Mouse (Mus musculus) left cerebral cortex, adult 2 months (tissue): ENCODE results near the gene Tnk2. TPM values are rescaled to one million over a fixed set of nuclear protein-coding genes. Genes with fewer than 3 reads are reported as not detected.
"Not testable (repeated sequence)": the region's sequence is repeated elsewhere in the genome, so short reads cannot be mapped to it uniquely, and the experiment has no call there.

Source experiments
- DNase-seq, 2 experiments: peaks; one replicate each; pipeline ENCODE4 v3.0.0; 2021 to 2022; ENCODE audit warnings: low spot score in 2 of 2, mixed read lengths in 1 of 2; ENCODE audit errors: extremely low spot score in 1 of 2
- H3K27ac ChIP-seq: fragments of 200-600 bp; 2 replicates; pipeline ENCODE4 v1.8.1; 2022
- H3K4me3 ChIP-seq: fragments of 200-600 bp; 2 replicates; pipeline ENCODE4 v1.8.1; 2022
- CTCF ChIP-seq: fragments of 200-600 bp; IDR thresholded peaks from 2 replicates; pipeline ENCODE4 v1.8.1; 2022; ENCODE audit warnings: antibody characterized with exemption, mild to moderate bottlenecking, moderate library complexity
- intact Hi-C: fragments of 180-260 bp; cut with DNase I; formaldehyde crosslinking; loops from one replicate; pipeline ENCODE4 v1.15.1; 2025
- total RNA-seq, 2 experiments: library from RNA; stranded (reverse); gene quantifications; 2 replicates each; pipeline ENCODE4 v1.2.3; 2021

Gene Tnk2
- total RNA-seq, 2 experiments from 2014 or later: 239 to 244 TPM

DNA sequence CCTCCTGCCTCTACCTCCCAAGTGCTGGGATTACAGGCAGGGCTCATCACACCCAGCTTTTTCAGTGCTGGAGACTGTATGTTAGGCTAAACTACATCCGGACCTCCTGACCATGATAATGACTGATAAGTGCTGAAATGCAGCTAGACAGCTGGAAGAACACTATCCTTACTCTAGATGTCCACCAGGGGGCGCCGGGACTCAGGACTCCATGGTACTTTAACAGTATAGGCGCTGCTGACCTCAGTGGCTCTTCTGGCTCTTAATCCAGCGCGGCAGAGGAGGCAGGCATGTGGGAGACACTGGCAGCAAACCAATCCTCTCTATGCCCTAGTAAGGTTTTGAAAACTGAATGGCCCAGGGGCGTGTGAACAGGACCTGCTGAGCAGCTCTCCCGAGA lies 5.2 kb upstream of the Tnk2 start:
- TF ChIP-seq CTCF: peak; percentile 95
- peak; percentile 77 for DNase-seq
- Histone ChIP-seq H3K4me3 (no peak overlapping the region), H3K27ac (no peak overlapping the region)
- intact Hi-C loops: loop anchor here (1.0 kb wide), 2 partner anchors 44 to 51 kb away; no protein-coding TSS in a partner anchor

DNA sequence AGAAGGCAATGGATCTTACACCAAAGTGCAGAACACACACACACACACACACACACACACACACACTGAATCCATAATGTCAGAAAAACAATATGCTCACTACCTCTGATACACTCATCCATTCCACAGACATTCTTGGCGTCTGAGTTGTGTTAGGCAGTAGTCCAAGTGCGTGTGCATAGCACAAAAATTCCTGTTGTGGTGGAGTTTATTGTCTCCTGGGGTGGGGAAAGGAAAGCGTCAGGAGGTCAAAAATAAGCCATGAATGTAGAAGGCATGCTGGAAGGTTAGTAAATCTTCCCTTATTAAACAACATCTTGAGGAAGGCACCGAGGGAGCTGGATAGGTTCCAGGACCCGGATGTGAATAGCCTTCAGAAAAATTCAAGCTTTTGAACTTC lies 3.6 kb upstream of the Tnk2 start:
- Histone ChIP-seq H3K27ac (no peak overlapping the region), H3K4me3 (no peak overlapping the region)
- TF ChIP-seq CTCF: no peak
- DNase-seq: no peak
- intact Hi-C loops: no loop called here

DNA sequence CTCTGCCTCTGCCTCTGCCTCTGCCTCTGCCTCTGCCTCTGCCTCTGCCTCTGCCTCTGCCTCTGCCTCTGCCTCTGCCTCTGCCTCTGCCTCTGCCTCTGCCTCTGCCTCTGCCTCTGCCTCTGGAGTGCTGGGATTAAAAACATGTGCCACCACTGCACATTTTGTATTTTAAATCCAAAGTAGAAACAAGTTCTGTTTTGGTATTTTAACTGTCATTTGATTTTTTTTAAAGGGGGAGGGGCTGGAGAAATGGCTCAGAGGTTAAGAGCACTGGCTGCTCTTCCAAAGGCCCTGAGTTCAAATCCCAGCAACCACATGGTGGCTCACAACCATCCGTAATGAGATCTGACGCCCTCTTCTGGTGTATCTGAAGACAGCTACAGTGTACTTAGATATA lies 3.0 kb upstream of the Tnk2 start:
- DNase-seq, H3K4me3 ChIP-seq, H3K27ac ChIP-seq, intact Hi-C loops: not testable (repeated sequence)

DNA sequence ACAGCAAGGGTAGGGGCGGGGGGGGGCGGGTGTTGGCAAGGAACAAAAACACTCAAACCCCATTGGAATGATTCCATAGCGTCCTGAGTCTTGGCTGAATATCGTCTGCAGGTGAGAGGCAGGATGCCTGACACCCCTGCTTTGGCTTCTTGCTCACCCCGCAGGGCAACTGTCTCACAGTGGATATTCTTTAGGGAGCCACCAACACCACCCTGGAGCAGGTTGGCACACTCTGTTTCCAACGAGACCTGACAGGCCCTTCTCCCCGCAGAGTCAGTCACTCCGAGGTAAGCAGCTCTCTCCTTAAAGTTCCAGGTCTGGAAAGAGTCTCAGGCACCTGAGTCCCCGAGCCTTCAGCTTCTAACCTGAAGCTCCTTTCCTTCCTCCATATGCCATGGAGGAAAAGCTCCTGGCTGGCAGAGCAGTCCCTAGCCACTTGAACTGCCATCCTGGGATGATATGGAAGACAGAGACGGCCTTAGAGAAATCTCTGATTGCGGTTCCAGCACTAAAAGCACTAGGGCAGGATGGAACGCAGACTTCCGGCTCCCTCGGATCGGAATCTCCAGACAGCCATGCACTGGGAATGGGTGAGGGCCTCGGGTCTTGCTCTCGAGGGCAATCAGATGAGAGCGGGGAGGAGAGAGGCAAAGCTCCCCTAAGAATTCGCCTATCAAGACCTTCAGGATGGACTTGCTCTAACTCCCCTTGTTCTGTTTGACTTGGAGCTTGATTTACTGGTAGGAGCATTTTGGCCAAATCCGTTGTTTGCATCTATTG lies 2.0 kb upstream of the Tnk2 start:
- no peak for DNase-seq
- no peak overlapping the region for H3K27ac ChIP-seq
- H3K4me3 ChIP-seq: no peak overlapping the region
- intact Hi-C loops: no loop called here
- TF ChIP-seq CTCF: no peak

DNA sequence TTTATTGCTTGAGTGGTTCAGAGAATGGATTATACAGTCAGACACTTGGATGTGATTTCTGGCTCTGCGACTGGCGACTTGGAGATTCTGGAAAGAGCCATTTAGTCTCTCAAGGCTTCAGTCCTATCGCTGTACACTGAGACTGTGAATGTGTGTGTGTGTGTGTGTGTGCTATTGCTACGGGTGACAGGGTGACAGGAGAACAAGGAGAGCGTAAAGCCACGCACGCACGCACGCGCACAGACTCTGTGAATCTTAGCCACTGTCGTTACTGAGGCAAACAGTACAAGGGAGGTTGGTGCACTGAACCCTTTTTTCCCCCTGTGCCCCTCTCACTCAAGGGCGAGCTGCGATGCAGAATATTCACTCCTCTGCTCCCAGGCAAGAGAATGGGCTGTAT lies 1.4 kb upstream of the Tnk2 start:
- no peak for DNase-seq
- intact Hi-C loops: no loop called here
- Histone ChIP-seq H3K27ac (no peak overlapping the region), H3K4me3 (no peak overlapping the region)
- no peak for TF ChIP-seq CTCF

DNA sequence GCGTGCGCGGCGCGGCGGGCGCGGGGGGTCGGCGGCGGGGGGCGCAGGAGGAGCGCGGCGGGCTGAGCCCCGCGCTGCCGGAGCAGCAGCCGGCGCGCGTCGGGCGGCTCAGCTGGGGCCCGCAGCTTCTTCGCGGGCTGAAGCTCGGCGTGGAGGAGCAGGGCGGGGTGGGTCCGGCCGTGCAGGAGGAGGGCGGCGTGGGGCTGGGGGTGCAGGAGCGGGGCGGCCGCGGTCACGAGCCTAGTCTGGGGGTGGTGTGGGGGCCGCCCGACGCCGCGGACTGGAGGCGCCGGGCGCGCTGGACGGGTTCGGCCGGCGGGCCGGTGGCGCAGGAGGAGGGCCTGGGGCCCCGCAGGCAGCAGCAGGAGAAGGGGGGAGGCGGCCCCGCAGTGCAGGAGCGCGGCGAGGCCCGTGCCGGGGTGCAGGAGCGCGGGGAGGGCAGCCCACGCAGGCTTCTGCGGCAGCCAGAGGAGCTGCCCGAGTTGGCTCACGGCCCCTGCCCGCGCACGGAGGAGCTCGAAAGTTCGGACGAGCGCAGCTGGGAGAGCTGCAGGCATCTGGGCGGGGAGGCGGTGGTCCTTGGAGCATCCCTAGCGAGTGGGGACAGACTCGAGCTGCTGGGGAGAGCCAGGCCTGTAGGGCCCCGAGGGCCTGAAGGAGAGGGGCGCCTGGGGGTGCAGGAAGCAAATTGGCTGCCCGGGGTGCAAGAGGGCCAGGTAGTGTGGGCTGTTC lies 561 bp downstream of the Tnk2 start:
- DNase-seq: peak; percentile 69 to 72
- intact Hi-C loops: loop anchor here (2.0 kb wide), 1 partner anchor 15 kb away; no protein-coding TSS in a partner anchor
- TF ChIP-seq CTCF: no peak
- H3K27ac ChIP-seq: peak overlapping the region; percentile 82
- H3K4me3 ChIP-seq: peak overlapping the region; percentile 78

DNA sequence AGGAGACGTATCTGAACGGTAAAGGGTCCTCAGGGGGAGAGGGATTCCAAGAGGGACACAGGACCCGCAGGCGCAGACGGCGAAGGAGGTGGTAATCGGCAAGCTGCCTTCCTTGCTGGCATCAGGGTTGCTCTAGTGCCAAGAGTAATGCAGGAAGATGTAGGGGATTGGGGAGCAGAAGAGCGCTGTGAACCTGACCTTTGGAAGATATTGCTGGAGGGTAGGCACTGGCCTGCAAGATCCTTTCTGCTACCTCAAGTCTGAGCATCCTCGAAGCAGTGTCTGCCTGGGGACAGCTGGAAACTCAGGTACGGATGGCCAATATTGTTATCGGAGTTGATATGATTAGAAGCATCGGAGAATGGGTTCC lies 1.1 kb downstream of the Tnk2 start:
- no peak for DNase-seq
- no peak for TF ChIP-seq CTCF
- Histone ChIP-seq H3K4me3 (peak overlapping the region; percentile 78), H3K27ac (peak overlapping the region; percentile 82)
- intact Hi-C loops: loop anchor here (2.0 kb wide), 1 partner anchor 14 kb away; no protein-coding TSS in a partner anchor

DNA sequence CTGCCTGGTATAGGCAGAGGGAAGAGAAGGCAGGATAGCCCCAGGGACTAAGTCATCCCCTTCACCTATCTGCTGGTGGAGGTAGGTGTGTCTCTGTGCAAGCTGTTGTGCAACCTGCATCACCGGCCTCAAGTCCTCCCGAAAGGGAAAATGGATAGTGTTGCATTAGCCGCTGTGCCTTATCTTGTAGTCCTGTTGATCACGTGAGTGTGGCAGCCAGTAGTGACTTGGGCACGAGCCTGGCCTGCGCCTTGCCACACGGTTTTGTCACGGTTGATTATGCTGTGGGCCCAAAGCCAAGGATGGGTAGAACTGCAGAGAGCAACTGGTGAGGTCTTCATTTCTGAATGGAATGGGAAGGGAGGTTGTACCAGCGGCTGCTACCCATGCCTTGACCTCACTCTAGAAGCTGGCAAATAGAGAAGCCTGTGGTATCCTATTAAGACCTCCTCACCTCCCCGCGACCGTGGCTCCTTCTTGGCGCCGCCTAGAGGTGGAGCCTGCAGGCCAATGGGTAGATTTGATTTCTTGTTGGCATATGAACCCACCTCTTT lies 1.8 kb downstream of the Tnk2 start:
- Histone ChIP-seq H3K27ac (peak overlapping the region; percentile 25; the same call in 1 of the 2 replicates), H3K4me3 (peak overlapping the region; percentile 78)
- TF ChIP-seq CTCF: peak; percentile 52
- intact Hi-C loops: loop anchor here (2.0 kb wide), 1 partner anchor 13 kb away; no protein-coding TSS in a partner anchor
- DNase-seq: no peak

DNA sequence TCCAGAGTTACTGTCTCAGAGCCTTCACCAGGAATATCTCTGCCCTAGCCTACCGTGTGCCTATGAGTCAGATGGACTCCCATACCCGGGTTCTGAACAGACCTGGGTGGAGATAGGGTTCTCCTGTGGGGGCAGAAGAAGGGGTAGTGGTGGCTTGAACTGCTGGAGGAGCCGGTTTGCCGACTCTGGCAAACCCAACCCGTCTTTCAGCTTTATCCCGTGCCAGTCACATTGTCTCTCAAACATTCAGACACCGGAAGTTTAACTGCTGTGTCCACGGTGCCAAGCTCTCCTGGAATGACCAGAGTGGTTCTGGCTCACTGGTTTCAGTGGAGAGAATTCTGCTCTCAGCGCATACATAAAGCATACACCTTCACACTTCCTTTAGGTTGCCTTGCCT lies 2.3 kb downstream of the Tnk2 start:
- peak overlapping the region; percentile 78 for H3K4me3 ChIP-seq
- H3K27ac ChIP-seq: no peak overlapping the region
- DNase-seq: no peak
- TF ChIP-seq CTCF: no peak
- intact Hi-C loops: no loop called here

DNA sequence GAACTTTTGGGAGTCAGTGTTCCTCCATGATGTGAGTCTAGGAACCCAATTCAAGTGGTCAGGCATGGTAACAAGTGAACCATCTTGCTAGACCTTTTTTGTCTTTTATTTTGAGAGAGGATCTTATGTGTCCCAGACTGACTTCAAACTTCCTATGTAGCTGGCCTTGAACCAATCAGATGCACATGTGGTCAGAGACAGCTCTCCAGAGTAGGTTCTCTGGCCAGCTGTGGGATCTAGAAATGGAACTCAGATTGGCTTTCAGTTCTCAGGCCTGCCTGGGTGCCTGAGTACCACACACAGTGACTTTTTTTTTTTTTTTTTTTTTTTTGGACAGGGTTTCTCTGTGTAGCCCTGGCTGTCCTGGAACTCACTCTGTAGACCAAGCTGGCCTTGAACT lies 4.0 kb downstream of the Tnk2 start:
- no peak for DNase-seq
- intact Hi-C loops: no loop called here
- H3K27ac ChIP-seq: no peak overlapping the region
- no peak for TF ChIP-seq CTCF
- H3K4me3 ChIP-seq: no peak overlapping the region

DNA sequence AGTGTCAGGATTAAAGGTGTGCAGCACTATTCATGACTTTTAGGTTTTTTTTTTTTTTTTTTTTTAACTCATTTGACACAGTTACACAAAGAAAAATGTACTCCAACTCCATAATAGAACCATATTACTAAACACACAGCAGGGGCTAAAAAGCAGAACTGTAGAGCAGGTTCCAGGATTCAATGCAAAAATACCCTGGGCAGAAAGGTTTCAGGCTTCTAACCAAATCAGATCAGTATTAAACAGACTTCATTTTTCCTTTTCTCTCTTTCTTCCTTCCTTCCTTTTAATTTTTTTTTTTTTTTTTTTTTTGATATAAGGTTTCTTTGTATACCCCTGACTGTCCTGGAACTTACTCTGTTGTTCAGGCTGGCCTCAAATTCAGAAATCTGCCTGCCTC lies 6.8 kb downstream of the Tnk2 start:
- no peak overlapping the region for H3K4me3 ChIP-seq
- intact Hi-C loops: no loop called here
- no peak for DNase-seq
- no peak overlapping the region for H3K27ac ChIP-seq
- TF ChIP-seq CTCF: no peak

DNA sequence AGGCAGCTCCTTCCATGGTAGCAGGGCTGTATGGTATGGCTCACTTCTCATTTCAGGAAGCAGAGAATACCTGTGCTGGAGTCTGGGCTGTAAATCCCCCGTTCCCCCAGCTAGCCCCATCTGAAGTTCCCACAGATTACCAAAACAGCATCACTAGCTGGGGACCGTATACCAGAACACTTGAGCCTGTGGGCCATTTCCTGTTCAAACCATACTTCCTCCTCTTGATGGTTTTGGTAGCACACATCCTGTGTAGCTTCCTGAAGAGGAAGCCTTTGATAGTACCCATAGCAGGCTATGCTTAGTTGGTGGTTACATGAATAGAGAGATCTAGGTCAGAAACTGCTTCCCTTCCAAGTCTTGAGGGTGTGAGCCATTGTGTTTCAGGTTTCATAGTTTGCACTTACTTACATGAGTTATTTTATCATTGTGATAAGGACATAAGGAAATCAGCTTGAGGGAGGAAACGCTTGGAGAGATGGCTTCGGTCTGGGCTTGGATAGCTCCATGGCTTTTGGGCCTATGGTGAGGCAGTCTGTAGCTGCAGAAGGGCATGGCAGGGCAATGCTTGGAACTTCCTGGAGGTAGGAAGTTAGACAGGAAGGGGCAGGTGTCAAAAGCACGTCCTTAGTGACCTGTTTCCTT lies 7.4 kb downstream of the Tnk2 start:
- DNase-seq: no peak
- intact Hi-C loops: no loop called here
- TF ChIP-seq CTCF: no peak
- no peak overlapping the region for H3K27ac ChIP-seq
- H3K4me3 ChIP-seq: no peak overlapping the region
